Mouse (Mus musculus): ENCODE measurements around the gene Tmem8b. TPM values are rescaled to one million over a fixed set of nuclear protein-coding genes. Genes with fewer than 3 reads are reported as not detected.

Gene Tmem8b
- 13.2 and 15.3 TPM in 2 replicates for polyA plus RNA-seq (2012; rRNA removed)

GRCm38 (mm10) chr4:43668782-43669427 is at the start of gene Tmem8b, which contains the start of gene Fam221b:
TSS of gene Tmem8b (plus strand) at chr4:43668971.
TSS of gene Fam221b (minus strand) at chr4:43669145.

GRCm38 (mm10) chr4:43631046-43631955 is 37.5 kb upstream of the Tmem8b start, which contains the start of gene Npr2:
TSS of gene Npr2 (plus strand) at chr4:43631935.

GRCm38 (mm10) chr4:43653161-43654015 is 15.4 kb upstream of the Tmem8b start, which contains the start of gene Spag8:
TSS of gene Spag8 (minus strand) at chr4:43653594.

GRCm38 (mm10) chr4:43656339-43657109 is 12.2 kb upstream of the Tmem8b start, which contains the start of gene Hint2:
TSS of gene Hint2 (minus strand) at chr4:43656466.

GRCm38 (mm10) chr4:43700707-43701106 is 31.9 kb downstream of the Tmem8b start, which contains the start of gene Olfr70:
TSS of gene Olfr70 (minus strand) at chr4:43700807.

GRCm38 (mm10) chr4:43709869-43710268 is 41.1 kb downstream of the Tmem8b start, which contains the start of gene Olfr71:
TSS of gene Olfr71 (minus strand) at chr4:43710255.

GRCm38 (mm10) chr4:43726995-43727394 is 58.2 kb downstream of the Tmem8b start, which contains the start of gene Hrct1:
TSS of gene Hrct1 (plus strand) at chr4:43727188.

GRCm38 (mm10) chr4:43729794-43730550 is 61.2 kb downstream of the Tmem8b start, which contains the start of gene Spaar:
TSS of gene Spaar (plus strand) at chr4:43730034.

Other genes starting within 250 kb of the Tmem8b start
- 0.46 and 0.47 TPM in 2 replicates for gene Fam166b, start 239.8 kb upstream of the Tmem8b start, polyA plus RNA-seq (2012; rRNA removed)
- 43.3 and 45.3 TPM in 2 replicates for gene Tesk1, start 227.0 kb upstream of the Tmem8b start, polyA plus RNA-seq (2012; rRNA removed)
- 0.35 and 0.38 TPM in 2 replicates for gene Cd72, start 214.3 kb upstream of the Tmem8b start, polyA plus RNA-seq (2012; rRNA removed)
- gene Sit1, start 185.2 kb upstream of the Tmem8b start, polyA plus RNA-seq (2012; rRNA removed): not detected in 2 replicates
- gene Ccdc107, start 176.1 kb upstream of the Tmem8b start, polyA plus RNA-seq (2012; rRNA removed): 46.4 and 49.4 TPM in 2 replicates
- gene Arhgef39, start 169.3 kb upstream of the Tmem8b start, polyA plus RNA-seq (2012; rRNA removed): 41.5 and 64.0 TPM in 2 replicates
- gene Car9, start 162.0 kb upstream of the Tmem8b start, polyA plus RNA-seq (2012; rRNA removed): 0.37 and 1.3 TPM in 2 replicates
- 83.2 and 109 TPM in 2 replicates for gene Tpm2, start 145.2 kb upstream of the Tmem8b start, polyA plus RNA-seq (2012; rRNA removed)
- gene Creb3, start 106.6 kb upstream of the Tmem8b start, polyA plus RNA-seq (2012; rRNA removed): 34.6 and 40.8 TPM in 2 replicates
- 52.5 and 57.8 TPM in 2 replicates for gene Tln1, start 106.3 kb upstream of the Tmem8b start, polyA plus RNA-seq (2012; rRNA removed)
- 42.0 and 62.0 TPM in 2 replicates for gene Rgp1, start 90.3 kb upstream of the Tmem8b start, polyA plus RNA-seq (2012; rRNA removed)
- 47.6 and 49.0 TPM in 2 replicates for gene Gba2, start 90.1 kb upstream of the Tmem8b start, polyA plus RNA-seq (2012; rRNA removed)
- gene Msmp, start 84.5 kb upstream of the Tmem8b start, polyA plus RNA-seq (2012; rRNA removed): 0.10 and 0.17 TPM in 2 replicates
- 45.5 and 61.8 TPM in 2 replicates for gene Npr2, start 37.0 kb upstream of the Tmem8b start, polyA plus RNA-seq (2012; rRNA removed)
- 2.9 and 3.2 TPM in 2 replicates for gene Spag8, start 15.4 kb upstream of the Tmem8b start, polyA plus RNA-seq (2012; rRNA removed)
- gene Hint2, start 12.5 kb upstream of the Tmem8b start, polyA plus RNA-seq (2012; rRNA removed): 53.7 and 54.7 TPM in 2 replicates
- gene Fam221b, start 174 bp downstream of the Tmem8b start, polyA plus RNA-seq (2012; rRNA removed): 0.21 and 0.22 TPM in 2 replicates
- not detected in 2 replicates for gene Olfr70, start 31.8 kb downstream of the Tmem8b start, polyA plus RNA-seq (2012; rRNA removed)
- gene Olfr71, start 41.3 kb downstream of the Tmem8b start, polyA plus RNA-seq (2012; rRNA removed): not detected in 2 replicates
- gene Hrct1, start 58.2 kb downstream of the Tmem8b start, polyA plus RNA-seq (2012; rRNA removed): 0.16 and 0.17 TPM in 2 replicates
- 0.02 and 0.06 TPM in 2 replicates for gene Spaar, start 61.1 kb downstream of the Tmem8b start, polyA plus RNA-seq (2012; rRNA removed)
- gene Olfr159, start 102.0 kb downstream of the Tmem8b start, polyA plus RNA-seq (2012; rRNA removed): not detected in 2 replicates
- gene Olfr156, start 154.9 kb downstream of the Tmem8b start, polyA plus RNA-seq (2012; rRNA removed): 0.16 TPM in 1 of 2 replicates, not detected in the other
- gene Olfr157, start 171.2 kb downstream of the Tmem8b start, polyA plus RNA-seq (2012; rRNA removed): 0.01 TPM in 1 of 2 replicates, not detected in the other
- not detected in 2 replicates for gene Olfr155, start 182.6 kb downstream of the Tmem8b start, polyA plus RNA-seq (2012; rRNA removed)
- gene Reck, start 206.6 kb downstream of the Tmem8b start, polyA plus RNA-seq (2012; rRNA removed): 14.9 and 28.9 TPM in 2 replicates

All from central nervous system, embryonic 11.5 days (tissue).